Mouse (Mus musculus) lung, postnatal 0 days (tissue): ENCODE measurements around the gene Angptl1.

Source experiments
- CTCF ChIP-seq: IDR thresholded peaks from 2 replicates; pipeline ENCODE4 v1.5.1; 2016; ENCODE audit warnings: antibody characterized with exemption, mild to moderate bottlenecking
- EP300 ChIP-seq: IDR thresholded peaks from 2 replicates; pipeline ENCODE4 v1.6.1; 2016; ENCODE audit warnings: antibody characterized with exemption, mild to moderate bottlenecking, control low read depth

- TF ChIP-seq EP300 = no peak
- TF ChIP-seq CTCF = no peak
These were observed 25.4 kb downstream of the Angptl1 start for GRCm38 (mm10) chr1:156863726-156864125.
